In the genomic region with DNA sequence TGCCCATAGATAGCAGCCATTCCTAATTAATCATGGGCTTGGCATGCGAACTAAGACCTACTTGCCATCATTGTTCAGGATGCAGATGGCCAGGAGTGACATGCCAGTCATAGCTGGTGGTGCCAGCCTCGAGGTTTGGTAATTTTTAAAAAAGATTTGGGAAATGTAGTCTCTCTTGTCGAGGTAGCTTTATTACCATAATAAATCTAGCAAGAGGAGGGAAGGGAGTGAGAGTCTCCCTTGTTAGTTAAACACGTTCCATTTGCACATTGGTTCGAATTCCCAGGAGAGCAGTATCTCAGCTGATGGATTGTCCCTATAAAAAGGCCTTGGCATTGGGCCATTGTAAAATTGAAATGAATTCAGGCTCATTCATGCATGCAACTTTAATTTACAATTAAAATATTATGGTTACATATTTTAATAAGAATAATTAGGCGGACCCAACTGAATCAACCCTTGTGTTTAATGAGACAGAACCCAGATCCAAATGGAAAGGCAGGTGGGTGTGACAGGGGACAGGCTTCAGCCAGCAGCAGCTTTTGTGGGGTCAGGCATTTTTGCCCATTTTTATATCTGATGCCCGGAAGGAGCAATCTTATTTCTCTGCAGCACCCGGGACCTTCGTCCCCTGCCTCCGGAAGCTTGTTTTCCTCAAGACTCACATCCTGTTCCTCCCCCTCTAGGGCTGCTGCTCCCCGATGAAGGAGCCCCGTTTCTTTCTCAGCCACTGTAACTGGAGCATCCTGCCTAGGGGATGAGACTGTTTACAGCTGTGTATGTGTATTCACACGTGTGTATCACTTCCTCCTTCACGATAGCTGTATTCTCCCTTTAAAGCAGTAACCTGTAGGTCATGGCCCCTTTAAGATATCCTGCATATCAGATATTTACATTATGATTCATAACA, we compare ENCODE assay signal across 11 mouse cellular contexts. TPM values are rescaled to one million over a fixed set of nuclear protein-coding genes. Genes with fewer than 3 reads are reported as not detected.
DNase-seq lines count a peak whose midpoint lies in the region; ATAC-seq and TF ChIP-seq lines count a peak whose summit lies in the region.
"Had no signal": no experiment of that assay in that cellular context is flagged by ENCODE, and none has a peak within 500 bp of the region (broad histone marks: within the 10 kb centered on the region; RNA-seq: fewer than 3 reads in every experiment).

No protein-coding gene starts in this region.

- DNase-seq in heart, postnatal 14 days: no peak
- DNase-seq in limb, embryonic 14.5 days (ENCODE audit: low spot score): no peak
- DNase-seq in limb, embryonic 10.5 days (ENCODE audit: low spot score): no peak
- peak; percentile 51 for DNase-seq in forebrain, embryonic 14.5 days (ENCODE audit: low spot score)
- DNase-seq: kidney, adult 18-20 months; liver, postnatal 0 days; right cerebral cortex, adult 18-20 months had no signal

- no peak for TF ChIP-seq POLR2A in limb, embryonic 14.5 days (IDR thresholded peaks at IDR 0.05; ENCODE audit: borderline replicate concordance, extremely low read depth, insufficient read depth, insufficient read length)

- no peak overlapping the region for H3K27ac ChIP-seq in heart, embryonic 13.5 days (replicated peaks)
- H3K27ac ChIP-seq in limb, embryonic 14.5 days (replicated peaks; ENCODE audit: low read depth, low read length): no peak overlapping the region
- no peak overlapping the region for H3K27ac ChIP-seq in limb, embryonic 10.5 days
- 0 out of 2 replicates have a peak overlapping the region, but pooled peaks have one; percentile 27 for H3K27ac ChIP-seq in forebrain, embryonic 14.5 days (ENCODE audit: low read depth, low read length)
- H3K27ac ChIP-seq in neural tube, embryonic 12.5 days: 0 out of 2 replicates have a peak overlapping the region, but pooled peaks have one; percentile 59
- H3K27ac ChIP-seq: embryonic facial prominence, embryonic 10.5 days had no signal

- H3K4me3 ChIP-seq in heart, embryonic 13.5 days: no peak overlapping the region
- no peak overlapping the region for H3K4me3 ChIP-seq in limb, embryonic 14.5 days (replicated peaks; ENCODE audit: low read length)
- no peak overlapping the region for H3K4me3 ChIP-seq in limb, embryonic 10.5 days
- no peak overlapping the region for H3K4me3 ChIP-seq in forebrain, embryonic 14.5 days (ENCODE audit: low read depth, low read length)
- no peak overlapping the region for H3K4me3 ChIP-seq in neural tube, embryonic 12.5 days
- H3K4me3 ChIP-seq: embryonic facial prominence, embryonic 10.5 days had no signal

- intact Hi-C loops in heart, postnatal 14 days (cut with DNase I): no loop called here

- no peaks in the 10 kb centered on the region for H3K9me3 ChIP-seq in heart, embryonic 13.5 days
- no peaks in the 10 kb centered on the region for H3K9me3 ChIP-seq in limb, embryonic 14.5 days (ENCODE audit: control insufficient read depth, low read length)
- no peaks in the 10 kb centered on the region for H3K9me3 ChIP-seq in limb, embryonic 10.5 days (replicated peaks)
- no peaks in the 10 kb centered on the region for H3K9me3 ChIP-seq in forebrain, embryonic 14.5 days (replicated peaks; ENCODE audit: control insufficient read depth, low read length)
- H3K9me3 ChIP-seq in neural tube, embryonic 12.5 days: no peaks in the 10 kb centered on the region
- H3K9me3 ChIP-seq: embryonic facial prominence, embryonic 10.5 days had no signal

- 55% methylated on average over 14 of the region's 14 CpGs for WGBS in heart, embryonic 13.5 days
- WGBS in limb, embryonic 14.5 days: 63% methylated on average over 14 of the region's 14 CpGs
- WGBS in limb, embryonic 10.5 days: 73% methylated on average over 14 of the region's 14 CpGs
- 64% methylated on average over 14 of the region's 14 CpGs for WGBS in forebrain, embryonic 14.5 days
- WGBS in neural tube, embryonic 12.5 days: 43% methylated on average over 14 of the region's 14 CpGs

- H3K4me2 ChIP-seq in heart, embryonic 13.5 days: peak overlapping the region; percentile 20
- no peak overlapping the region; the same call in 1 of the 2 replicates for H3K4me2 ChIP-seq in limb, embryonic 14.5 days (replicated peaks; ENCODE audit: low read depth, low read length, severe bottlenecking)
- H3K4me2 ChIP-seq in forebrain, embryonic 14.5 days (ENCODE audit: low read length): no peak overlapping the region; the same call in 1 of the 2 replicates
- peak overlapping the region; percentile 20; the same call in 1 of the 2 replicates for H3K4me2 ChIP-seq in neural tube, embryonic 12.5 days (replicated peaks)

- H3K4me1 ChIP-seq in heart, embryonic 13.5 days: peaks cover 8% of the 10 kb centered on the region
- H3K4me1 ChIP-seq in limb, embryonic 14.5 days (ENCODE audit: control insufficient read depth, insufficient read depth, low read length): peaks cover 3% of the 10 kb centered on the region
- H3K4me1 ChIP-seq in limb, embryonic 10.5 days: peaks cover 7% of the 10 kb centered on the region; the same call in 1 of the 2 replicates
- 0 out of 2 replicates have a peak, but pooled peaks cover 2% of the 10 kb centered on the region for H3K4me1 ChIP-seq in forebrain, embryonic 14.5 days (ENCODE audit: control insufficient read depth, insufficient read depth, low read length)
- H3K4me1 ChIP-seq in neural tube, embryonic 12.5 days: peaks cover 11% of the 10 kb centered on the region

- ATAC-seq in heart, embryonic 13.5 days (ENCODE audit: extremely low read depth, insufficient number of reproducible peaks, low FRiP score, low TSS enrichment): no peak
- no peak for ATAC-seq in limb, embryonic 14.5 days (ENCODE audit: low FRiP score, low read depth)
- no peak; the same call in 1 of the 2 replicates for ATAC-seq in forebrain, embryonic 14.5 days
- peak; percentile 74 for ATAC-seq in neural tube, embryonic 12.5 days (ENCODE audit: low FRiP score, low read depth)
- no peak for ATAC-seq in inflammation-experienced regulatory T-cells, adult 6 months
- ATAC-seq: liver, postnatal 0 days had no signal

- H3K27me3 ChIP-seq in heart, embryonic 13.5 days (replicated peaks): no peaks in the 10 kb centered on the region
- H3K27me3 ChIP-seq in limb, embryonic 14.5 days (ENCODE audit: control insufficient read depth, insufficient read depth, low read length): no peaks in the 10 kb centered on the region
- no peaks in the 10 kb centered on the region for H3K27me3 ChIP-seq in limb, embryonic 10.5 days (ENCODE audit: low read depth, poor library complexity, severe bottlenecking)
- H3K27me3 ChIP-seq in forebrain, embryonic 14.5 days (replicated peaks; ENCODE audit: control insufficient read depth, insufficient read depth, low read length): no peaks in the 10 kb centered on the region
- no peaks in the 10 kb centered on the region for H3K27me3 ChIP-seq in neural tube, embryonic 12.5 days (replicated peaks)

- no peak overlapping the region for H3K9ac ChIP-seq in heart, embryonic 13.5 days
- 0 out of 2 replicates have a peak overlapping the region, but pooled peaks have one; percentile 16 for H3K9ac ChIP-seq in limb, embryonic 14.5 days (ENCODE audit: low read depth, low read length, severe bottlenecking)
- H3K9ac ChIP-seq in forebrain, embryonic 14.5 days (ENCODE audit: low read length): no peak overlapping the region
- H3K9ac ChIP-seq in neural tube, embryonic 12.5 days: no peak overlapping the region
- H3K9ac ChIP-seq: liver, postnatal 0 days had no signal

- no peaks in the 10 kb centered on the region for H3K36me3 ChIP-seq in heart, embryonic 13.5 days
- H3K36me3 ChIP-seq in limb, embryonic 14.5 days (ENCODE audit: control insufficient read depth, insufficient read depth, low read length): no peaks in the 10 kb centered on the region
- H3K36me3 ChIP-seq in limb, embryonic 10.5 days: no peaks in the 10 kb centered on the region
- H3K36me3 ChIP-seq in forebrain, embryonic 14.5 days (ENCODE audit: control insufficient read depth, insufficient read depth, low read length): no peaks in the 10 kb centered on the region
- no peaks in the 10 kb centered on the region for H3K36me3 ChIP-seq in neural tube, embryonic 12.5 days
- H3K36me3 ChIP-seq: embryonic facial prominence, embryonic 10.5 days had no signal

RNA-seq across cellular contexts. Expression of a gene that starts 43.3 kb away (rescaled TPM):
- polyA plus RNA-seq in heart, embryonic 13.5 days (2015; fragmentation: Nextera tagmentation; extraction: Ambion mirVana): 16.5 and 16.6 TPM in 2 replicates
- 10 to 100 TPM in 1 of 2 experiments, 1 to 10 TPM in 1; 7.3 to 10.8 TPM for total RNA-seq in heart, postnatal 14 days (2021)
- 4.0 and 5.7 TPM in 2 replicates for polyA plus RNA-seq in limb, embryonic 14.5 days (2012; rRNA removed)
- 11.2 and 13.8 TPM in 2 replicates for polyA plus RNA-seq in limb, embryonic 14.5 days (2014; fragmentation: Nextera tagmentation; extraction: Ambion mirVana)
- polyA plus RNA-seq in limb, embryonic 10.5 days (2016; fragmentation: Nextera tagmentation; extraction: Ambion mirVana): 14.6 and 16.0 TPM in 2 replicates
- 44.4 and 61.5 TPM in 2 replicates for polyA plus RNA-seq in forebrain, embryonic 14.5 days (2014; fragmentation: Nextera tagmentation; extraction: Ambion mirVana)
- polyA plus RNA-seq in neural tube, embryonic 12.5 days (2016; fragmentation: Nextera tagmentation; extraction: Ambion mirVana): 39.0 and 42.6 TPM in 2 replicates
- polyA plus RNA-seq in inflammation-experienced regulatory T-cells, adult 6 months (2017; shearing (Covaris generic)): 10 to 100 TPM; 26.4 to 55.3 (median 36.4) TPM

Comparison
In these comparisons a context has a peak if more than half of its experiments do, and no peak if none do; other contexts are left out.
1. H3K27ac ChIP-seq: peak in forebrain, embryonic 14.5 days (single experiment) and neural tube, embryonic 12.5 days (single experiment); none in heart, embryonic 13.5 days (single experiment), limb, embryonic 14.5 days (single experiment) and limb, embryonic 10.5 days (single experiment).
2. H3K4me2 ChIP-seq: peak in heart, embryonic 13.5 days (single experiment) and neural tube, embryonic 12.5 days (single experiment); none in limb, embryonic 14.5 days (single experiment) and forebrain, embryonic 14.5 days (single experiment).